In genomic region chr4:43560243-43560611, GRCm38 (mm10) we compare ENCODE assay signal across 1 mouse cellular context.
TF ChIP-seq lines count a peak whose summit lies in the region.

No protein-coding gene starts in this region.

TF ChIP-seq in CH12.LX, 34 proteins besides CTCF, POLR2A, EP300 and RAD21 (continued from another document):
- no peak for TF ChIP-seq ZC3H11A (IDR thresholded peaks at IDR 0.05; ENCODE audit: low read depth, low read length)
